Mouse (Mus musculus): Measurements from ENCODE around the gene Eef1akmt4. TPM values are rescaled to one million over a fixed set of nuclear protein-coding genes. Genes with fewer than 3 reads are reported as not detected.

The Eef1akmt4 gene
- polyA plus RNA-seq, 1 experiment, result 4.3 TPM

DNA sequence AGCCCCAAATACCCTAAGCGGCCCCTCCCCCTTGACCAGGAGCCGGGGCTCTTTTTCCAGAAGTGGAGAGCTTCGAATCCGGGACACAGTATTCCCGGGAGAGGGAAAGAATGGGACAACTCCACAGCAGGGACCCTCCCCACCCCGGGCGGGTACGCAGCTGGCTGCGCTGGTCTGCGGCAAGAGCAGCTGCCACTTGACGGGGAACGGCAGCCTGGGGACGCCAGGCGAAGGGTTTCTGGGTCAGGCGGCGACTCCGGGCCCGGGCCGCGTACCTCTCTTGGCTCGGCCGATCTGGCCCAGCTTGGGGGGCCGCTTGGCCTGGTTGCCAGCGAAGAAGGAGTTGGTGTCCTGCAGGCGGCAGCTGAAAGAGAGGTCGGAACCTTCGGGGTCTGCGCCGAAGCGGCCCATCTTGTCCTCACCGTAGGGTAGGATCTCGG lies 9.4 kb downstream of the Eef1akmt4 start:
- Histone ChIP-seq H3K4me1 (ENCODE audit: control insufficient read depth, insufficient read depth, low read length) (no peaks in the 10 kb centered on the region; the same call in 1 of the 2 replicates), H3K27ac (ENCODE audit: control insufficient read depth, insufficient read depth, low read depth, low read length, poor library complexity) (no peak overlapping the region), H3K4me3 (replicated peaks; ENCODE audit: control insufficient read depth, low read depth, low read length) (peak overlapping the region; percentile 47)
- WGBS, result 1% methylated on average over 32 of the region's 32 CpGs
- no peak for TF ChIP-seq POLR2A (IDR thresholded peaks at IDR 0.05; ENCODE audit: borderline replicate concordance, control insufficient read depth, low read depth, low read length)
- no peak for TF ChIP-seq CTCF (IDR thresholded peaks at IDR 0.05; ENCODE audit: control insufficient read depth, insufficient read depth, low read length)

DNA sequence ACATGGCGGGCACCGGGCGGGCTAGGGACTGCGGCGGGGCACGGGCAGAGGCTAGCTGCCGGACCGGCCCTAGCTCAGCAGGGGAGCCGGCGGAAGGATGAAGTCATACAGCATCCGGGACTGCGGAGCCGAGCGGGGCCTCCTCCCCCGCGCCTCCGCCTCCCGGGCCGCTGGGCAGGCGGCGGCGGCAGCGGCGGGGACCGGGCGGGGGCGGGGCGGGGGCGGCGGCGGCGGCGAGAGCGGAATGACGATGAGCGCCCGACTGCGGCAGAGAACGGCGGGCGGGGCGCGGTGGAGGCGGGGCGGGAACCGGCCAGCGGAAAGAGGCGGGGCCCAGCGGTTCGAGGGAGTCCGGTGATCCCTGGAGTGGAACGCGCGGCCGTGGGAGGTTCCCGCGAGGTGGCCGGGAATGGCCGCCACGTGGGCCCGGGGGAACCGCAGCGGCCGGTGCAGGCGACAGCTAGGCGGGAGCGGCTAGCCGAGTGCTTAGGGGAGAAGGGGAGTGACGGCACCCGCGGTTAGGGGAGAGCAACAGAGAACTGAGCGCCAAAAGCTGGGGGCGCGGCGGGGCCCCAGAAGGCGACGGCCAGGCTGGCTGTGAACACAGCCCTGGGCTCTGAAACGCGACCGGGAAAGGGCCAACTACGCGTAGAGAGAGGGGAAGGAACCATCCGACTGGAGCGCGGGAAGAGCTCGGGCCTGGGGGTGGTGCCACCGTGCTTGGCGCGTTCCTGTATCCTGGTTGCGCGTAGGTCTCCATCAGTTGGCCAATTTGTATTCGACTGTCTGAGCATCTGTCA lies 10.0 kb downstream of the Eef1akmt4 start, which contains the start of gene Camk2n2:
TSS of gene Camk2n2 (minus strand) at position 97 of the 800 bp plus-strand sequence.
- Histone ChIP-seq H3K4me3 (replicated peaks; ENCODE audit: control insufficient read depth, low read depth, low read length) (peak within 1 kb of the TSS; percentile 65), H3K4me1 (ENCODE audit: control insufficient read depth, insufficient read depth, low read length) (no peaks in the 10 kb centered on the region; the same call in 1 of the 2 replicates), H3K27ac (ENCODE audit: control insufficient read depth, insufficient read depth, low read depth, low read length, poor library complexity) (peak within 1 kb of the TSS; percentile 24; the same call in 1 of the 2 replicates)
- TF ChIP-seq POLR2A (IDR thresholded peaks at IDR 0.05; ENCODE audit: borderline replicate concordance, control insufficient read depth, low read depth, low read length), result no peak
- no peak for TF ChIP-seq CTCF (IDR thresholded peaks at IDR 0.05; ENCODE audit: control insufficient read depth, insufficient read depth, low read length)
- under 1% methylated on average over 81 of the region's 92 CpGs for WGBS

DNA sequence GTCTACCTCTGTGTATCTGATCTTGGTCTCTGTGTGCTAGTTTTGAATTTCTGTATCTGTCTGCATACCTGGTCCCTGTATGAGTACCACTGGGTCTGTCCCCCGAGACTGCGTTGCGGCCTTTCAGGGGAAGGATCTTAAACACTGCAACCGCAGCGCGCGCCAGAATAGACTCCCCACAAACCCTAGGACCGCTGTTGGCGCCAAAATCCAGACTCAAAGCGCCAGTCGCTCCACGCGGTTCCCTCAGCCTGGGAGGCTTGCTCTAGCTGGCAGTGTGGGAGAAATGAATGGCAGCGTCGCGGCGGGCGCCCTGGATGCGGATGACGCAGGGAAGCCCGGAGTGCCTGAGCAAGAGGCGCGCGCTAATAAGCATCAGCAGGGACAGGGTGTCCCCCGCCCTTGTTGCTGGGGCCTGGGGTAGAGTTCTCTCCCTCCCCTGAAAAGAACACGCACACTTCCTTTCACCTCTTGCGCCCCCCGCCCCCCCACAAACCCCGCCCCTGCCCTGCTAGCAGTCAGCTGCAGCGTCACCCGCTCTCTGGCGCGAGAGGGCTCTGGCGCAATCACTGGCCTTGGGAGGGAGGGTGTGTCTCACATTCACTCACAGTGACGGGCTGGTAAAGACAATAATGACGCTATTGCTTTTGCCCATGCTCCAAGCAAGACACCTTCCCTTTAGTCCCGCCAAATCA lies 10.7 kb downstream of the Eef1akmt4 start:
- WGBS, result under 1% methylated on average over 37 of the region's 37 CpGs
- peak overlapping the region; percentile 65 for H3K4me3 ChIP-seq (replicated peaks; ENCODE audit: control insufficient read depth, low read depth, low read length)
- no peak overlapping the region for H3K27ac ChIP-seq (ENCODE audit: control insufficient read depth, insufficient read depth, low read depth, low read length, poor library complexity)
- H3K4me1 ChIP-seq (ENCODE audit: control insufficient read depth, insufficient read depth, low read length), result no peaks in the 10 kb centered on the region; the same call in 1 of the 2 replicates
- TF ChIP-seq CTCF (IDR thresholded peaks at IDR 0.05; ENCODE audit: control insufficient read depth, insufficient read depth, low read length), result no peak
- TF ChIP-seq POLR2A (IDR thresholded peaks at IDR 0.05; ENCODE audit: borderline replicate concordance, control insufficient read depth, low read depth, low read length), result peak; percentile 33; the same call in 1 of the 2 replicates

DNA sequence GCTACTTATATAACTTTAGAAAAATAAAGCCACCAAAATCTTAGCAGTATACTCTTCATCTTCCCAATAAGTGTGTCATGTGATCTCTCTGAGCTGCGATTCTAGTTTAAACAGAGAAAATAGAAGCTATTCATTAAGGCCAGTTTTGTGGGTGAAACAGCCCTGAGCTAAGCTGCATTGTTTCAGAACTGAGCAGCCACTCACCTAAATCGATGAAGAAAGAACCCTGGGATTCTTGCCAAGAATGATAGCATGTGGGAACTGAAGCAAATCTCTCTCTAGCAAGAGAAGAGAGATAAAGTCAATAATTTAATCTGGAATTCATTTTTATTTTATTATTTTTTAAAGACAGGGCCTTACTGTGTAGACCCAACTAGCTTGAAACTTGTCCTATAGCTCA lies 11.8 kb downstream of the Eef1akmt4 start:
- Histone ChIP-seq H3K4me1 (ENCODE audit: control insufficient read depth, insufficient read depth, low read length) (no peaks in the 10 kb centered on the region; the same call in 1 of the 2 replicates), H3K4me3 (replicated peaks; ENCODE audit: control insufficient read depth, low read depth, low read length) (no peak overlapping the region), H3K27ac (ENCODE audit: control insufficient read depth, insufficient read depth, low read depth, low read length, poor library complexity) (no peak overlapping the region)
- TF ChIP-seq POLR2A (IDR thresholded peaks at IDR 0.05; ENCODE audit: borderline replicate concordance, control insufficient read depth, low read depth, low read length) (no peak), CTCF (IDR thresholded peaks at IDR 0.05; ENCODE audit: control insufficient read depth, insufficient read depth, low read length) (no peak)
- 49% methylated on average over 2 of the region's 2 CpGs for WGBS

DNA sequence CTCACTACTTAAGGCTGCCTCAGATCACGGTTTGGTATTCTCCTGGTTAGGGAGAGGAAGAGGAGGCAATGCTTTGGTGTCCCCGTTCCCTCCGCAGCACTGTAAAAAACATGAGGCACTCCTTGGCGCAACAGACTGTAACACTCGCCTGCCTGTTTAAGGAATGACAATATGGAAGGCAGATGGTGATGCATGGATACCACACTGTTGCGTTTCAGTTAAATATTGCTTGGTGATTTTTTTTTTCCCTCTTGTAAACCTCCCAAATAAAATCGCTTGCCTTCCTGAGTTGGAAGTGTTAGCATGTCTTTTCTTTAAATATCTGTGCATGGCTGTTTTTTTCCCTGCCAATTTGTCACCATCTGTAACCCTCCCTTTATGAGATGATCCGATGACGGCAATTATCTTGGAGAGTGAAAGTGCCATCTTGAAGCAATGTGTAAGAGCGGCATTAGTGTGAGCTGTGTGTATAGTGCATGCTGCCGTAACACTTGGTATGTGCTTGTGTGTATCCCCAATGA lies 17.5 kb downstream of the Eef1akmt4 start:
- no peak overlapping the region for H3K4me3 ChIP-seq (replicated peaks; ENCODE audit: control insufficient read depth, low read depth, low read length)
- no peaks in the 10 kb centered on the region for H3K4me1 ChIP-seq (ENCODE audit: control insufficient read depth, insufficient read depth, low read length)
- 71% methylated on average over 11 of the region's 11 CpGs for WGBS
- TF ChIP-seq POLR2A (IDR thresholded peaks at IDR 0.05; ENCODE audit: borderline replicate concordance, control insufficient read depth, low read depth, low read length) (no peak), CTCF (IDR thresholded peaks at IDR 0.05; ENCODE audit: control insufficient read depth, insufficient read depth, low read length) (no peak)
- H3K27ac ChIP-seq (ENCODE audit: control insufficient read depth, insufficient read depth, low read depth, low read length, poor library complexity), result no peak overlapping the region

DNA sequence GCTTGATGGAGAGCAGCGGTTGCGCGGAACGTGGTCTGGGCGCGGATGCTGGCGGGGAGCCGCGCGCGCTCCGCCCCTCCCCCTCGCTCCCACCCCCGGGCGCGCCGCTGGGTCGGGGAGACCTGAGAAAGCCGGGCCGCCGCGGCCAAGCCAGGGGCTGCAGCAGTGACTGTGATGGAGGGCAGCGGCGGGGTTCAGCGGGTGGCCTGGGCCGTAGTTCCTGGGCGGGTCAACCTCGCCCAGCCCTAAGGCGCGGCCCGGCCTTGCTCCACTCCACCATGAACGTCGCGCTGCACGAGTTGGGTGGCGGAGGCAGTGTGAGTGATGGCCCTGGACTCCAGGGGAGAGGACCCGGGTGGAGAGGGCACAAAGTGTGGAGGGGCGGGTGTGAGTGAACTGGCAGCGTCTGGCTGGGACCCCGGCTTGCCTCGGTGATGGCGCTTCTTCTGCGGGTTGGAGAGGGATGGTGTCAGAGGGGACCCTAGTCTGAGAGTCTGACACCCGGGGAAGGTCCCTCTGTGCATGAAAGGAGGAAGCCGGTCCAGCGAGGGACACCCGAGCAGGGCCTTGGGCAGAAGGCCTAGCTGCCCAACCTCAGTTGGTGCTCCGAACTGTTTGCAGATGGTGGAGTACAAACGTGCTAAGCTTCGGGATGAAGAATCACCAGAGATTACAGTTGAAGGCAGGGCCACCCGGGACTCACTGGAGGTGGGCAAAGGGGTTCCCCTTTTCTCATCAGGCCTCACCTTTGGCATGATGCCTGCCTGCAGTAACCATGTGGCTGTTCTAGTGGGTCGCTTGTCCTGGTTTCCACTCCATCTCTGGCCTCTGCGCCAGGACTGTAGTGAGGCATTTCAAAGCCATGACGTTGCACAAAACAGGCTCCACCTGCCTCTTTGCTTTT lies 18.6 kb downstream of the Eef1akmt4 start, which contains the start of gene Ece2:
TSS of gene Ece2 (plus strand) at position 98 of the 904 bp plus-strand sequence.
- Histone ChIP-seq H3K27ac (ENCODE audit: control insufficient read depth, insufficient read depth, low read depth, low read length, poor library complexity) (no peak within 1 kb of the TSS), H3K4me1 (ENCODE audit: control insufficient read depth, insufficient read depth, low read length) (no peaks in the 10 kb centered on the region), H3K4me3 (replicated peaks; ENCODE audit: control insufficient read depth, low read depth, low read length) (no peak within 1 kb of the TSS)
- no peak; the same call in 1 of the 2 replicates for TF ChIP-seq POLR2A (IDR thresholded peaks at IDR 0.05; ENCODE audit: borderline replicate concordance, control insufficient read depth, low read depth, low read length)
- no peak for TF ChIP-seq CTCF (IDR thresholded peaks at IDR 0.05; ENCODE audit: control insufficient read depth, insufficient read depth, low read length)
- 10% methylated on average over 54 of the region's 54 CpGs for WGBS

DNA sequence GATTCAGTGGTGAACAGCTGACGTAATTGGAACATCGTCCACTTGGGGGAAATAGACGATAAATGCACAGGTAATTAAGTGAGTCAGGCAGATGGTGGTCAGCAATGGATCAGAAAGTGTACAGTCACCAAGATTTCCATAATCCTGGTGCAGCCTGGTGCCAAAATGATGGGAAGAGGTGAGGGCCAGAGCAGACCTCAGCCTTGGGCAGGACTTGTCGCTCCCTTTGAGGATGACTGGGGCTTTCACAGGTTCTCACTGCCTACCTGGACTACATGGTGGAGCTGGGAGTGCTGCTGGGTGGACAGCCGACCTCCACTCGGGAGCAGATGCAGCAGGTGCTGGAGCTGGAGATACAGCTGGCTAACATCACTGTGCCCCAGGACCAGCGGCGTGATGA lies 26.0 kb downstream of the Eef1akmt4 start:
- no peaks in the 10 kb centered on the region for H3K4me1 ChIP-seq (ENCODE audit: control insufficient read depth, insufficient read depth, low read length)
- H3K4me3 ChIP-seq (replicated peaks; ENCODE audit: control insufficient read depth, low read depth, low read length), result no peak overlapping the region
- TF ChIP-seq POLR2A (IDR thresholded peaks at IDR 0.05; ENCODE audit: borderline replicate concordance, control insufficient read depth, low read depth, low read length), result no peak
- no peak for TF ChIP-seq CTCF (IDR thresholded peaks at IDR 0.05; ENCODE audit: control insufficient read depth, insufficient read depth, low read length)
- 72% methylated on average over 8 of the region's 8 CpGs for WGBS
- H3K27ac ChIP-seq (ENCODE audit: control insufficient read depth, insufficient read depth, low read depth, low read length, poor library complexity), result no peak overlapping the region

Measured in bone marrow, adult 2 months (tissue).